Mouse (Mus musculus): ENCODE results near the gene Usp2. TPM values are rescaled to one million over a fixed set of nuclear protein-coding genes. Genes with fewer than 3 reads are reported as not detected.

Usp2 gene
- polyA plus RNA-seq, 1 experiment from 2014 or later = 14.6 TPM

- 76% methylated on average over 10 of the region's 10 CpGs for WGBS
- no peak for ATAC-seq (ENCODE audit: insufficient number of reproducible peaks, insufficient read depth, low FRiP score, low TSS enrichment, low read depth)
- Histone ChIP-seq H3K9me3 (no peaks in the 10 kb centered on the region), H3K9ac (no peak overlapping the region), H3K4me1 (peaks cover 22% of the 10 kb centered on the region), H3K27ac (0 out of 2 replicates have a peak overlapping the region, but pooled peaks have one; percentile 9), H3K4me3 (no peak overlapping the region), H3K27me3 (peaks cover 7% of the 10 kb centered on the region), H3K4me2 (no peak overlapping the region), H3K36me3 (no peaks in the 10 kb centered on the region)
Measured at GRCm38 (mm10) chr9:44078136-44078797, 11.4 kb downstream of the Usp2 start.

DNA sequence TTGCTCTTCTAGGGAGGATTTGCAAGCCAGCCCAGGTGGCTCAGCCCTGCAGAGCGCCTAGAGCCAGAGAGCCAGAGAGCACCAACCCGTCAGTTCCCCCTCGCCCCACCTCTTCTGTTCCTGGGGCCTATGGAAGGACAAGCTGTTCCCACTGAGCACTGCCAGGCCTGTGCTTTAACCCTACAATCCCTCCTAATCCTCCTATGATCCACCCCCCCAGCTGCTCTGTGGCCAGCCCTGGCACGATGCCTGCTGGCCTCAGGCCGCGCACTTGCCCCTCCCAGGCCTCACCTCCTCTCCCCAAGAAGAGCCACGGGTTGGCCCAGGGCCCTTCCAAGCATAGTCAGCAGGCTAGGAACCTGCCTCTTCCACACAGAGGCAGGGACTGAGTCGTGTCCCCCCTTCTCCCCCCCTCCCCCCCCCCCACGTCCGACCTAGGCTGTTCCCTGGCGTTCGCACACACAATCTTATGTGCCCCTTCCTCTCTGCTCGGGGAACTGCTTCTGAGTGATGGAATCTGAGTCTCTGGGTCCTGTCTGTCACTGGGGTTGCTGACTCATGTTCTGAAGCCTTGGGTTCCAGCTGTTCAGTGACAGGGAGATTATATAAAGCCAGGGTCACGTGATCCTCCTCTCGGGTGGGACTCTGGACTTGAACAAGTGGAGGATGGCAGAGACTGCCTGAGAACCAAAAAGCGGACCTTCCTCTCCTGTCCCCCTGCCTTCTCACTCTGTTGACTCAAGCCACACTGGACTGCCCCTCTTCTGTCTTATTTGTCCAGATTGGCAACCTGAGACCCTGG lies 12.3 kb downstream of the Usp2 start:
- Histone ChIP-seq H3K4me2 (no peak overlapping the region), H3K9ac (no peak overlapping the region)

DNA sequence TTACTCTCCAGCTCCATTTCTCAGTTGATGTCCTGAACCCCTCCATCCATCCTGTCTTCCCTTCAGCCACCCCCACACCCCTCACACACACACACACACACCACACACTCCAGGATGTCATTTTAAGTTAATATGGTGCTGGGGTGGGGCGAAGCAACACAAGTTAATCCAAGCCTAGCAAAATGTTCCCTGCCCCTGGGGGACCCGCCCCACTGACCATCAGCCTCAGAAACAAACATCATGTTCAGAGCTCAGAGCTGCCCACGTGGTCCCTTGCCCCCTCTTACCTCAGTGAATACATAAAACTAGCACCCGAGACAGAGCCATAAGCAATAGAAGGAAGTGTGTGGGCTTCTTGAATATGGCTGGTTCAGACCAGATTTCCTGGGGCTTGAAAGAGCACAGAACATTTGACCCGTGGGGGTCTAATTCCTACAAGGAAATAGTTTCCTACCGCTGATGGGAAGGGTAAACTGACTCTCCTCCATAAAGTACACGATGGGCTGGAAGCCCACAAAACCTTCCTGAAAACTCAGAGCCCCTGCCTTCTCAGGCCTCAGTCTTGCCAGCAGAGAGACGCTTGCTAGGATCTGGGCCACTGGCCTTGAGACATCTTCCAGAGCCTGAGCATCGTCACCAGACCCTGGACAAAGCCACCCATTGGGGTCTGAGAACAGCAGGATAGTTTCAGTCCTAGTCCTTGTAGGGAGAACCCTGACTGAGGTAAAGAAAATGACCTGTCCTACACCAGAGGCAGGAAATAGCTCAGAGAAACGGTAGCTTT lies 13.4 kb downstream of the Usp2 start:
- Histone ChIP-seq H3K4me3 (no peak overlapping the region), H3K4me1 (peaks cover 38% of the 10 kb centered on the region)

More for the DNA sequence above, 12.3 kb downstream of the Usp2 start:
- peak; percentile 63 for ATAC-seq (ENCODE audit: insufficient number of reproducible peaks, insufficient read depth, low FRiP score, low TSS enrichment, low read depth)
- H3K27me3 ChIP-seq = peaks cover 16% of the 10 kb centered on the region
- no peaks in the 10 kb centered on the region for H3K9me3 ChIP-seq
- peak overlapping the region; percentile 9; the same call in 1 of the 2 replicates for H3K27ac ChIP-seq
- no peaks in the 10 kb centered on the region for H3K36me3 ChIP-seq
- peaks cover 30% of the 10 kb centered on the region for H3K4me1 ChIP-seq
- no peak overlapping the region for H3K4me3 ChIP-seq
- 30% methylated on average over 16 of the region's 16 CpGs for WGBS

GRCm38 (mm10) chr9:44080953-44081352 lies 14.1 kb downstream of the Usp2 start:
- Histone ChIP-seq H3K36me3 (no peaks in the 10 kb centered on the region), H3K27ac (no peak overlapping the region), H3K27me3 (peaks cover 30% of the 10 kb centered on the region), H3K9me3 (no peaks in the 10 kb centered on the region), H3K9ac (no peak overlapping the region), H3K4me3 (no peak overlapping the region), H3K4me2 (no peak overlapping the region), H3K4me1 (peaks cover 44% of the 10 kb centered on the region)
- 78% methylated on average over 5 of the region's 5 CpGs for WGBS
- no peak for ATAC-seq (ENCODE audit: insufficient number of reproducible peaks, insufficient read depth, low FRiP score, low TSS enrichment, low read depth)

More for the DNA sequence above, 13.4 kb downstream of the Usp2 start:
- no peaks in the 10 kb centered on the region for H3K9me3 ChIP-seq
- no peak overlapping the region for H3K4me2 ChIP-seq
- peaks cover 22% of the 10 kb centered on the region for H3K27me3 ChIP-seq
- no peaks in the 10 kb centered on the region for H3K36me3 ChIP-seq
- WGBS = 70% methylated on average over 10 of the region's 10 CpGs
- H3K9ac ChIP-seq = no peak overlapping the region
- H3K27ac ChIP-seq = no peak overlapping the region
- ATAC-seq (ENCODE audit: insufficient number of reproducible peaks, insufficient read depth, low FRiP score, low TSS enrichment, low read depth) = no peak

GRCm38 (mm10) chr9:44081581-44081980 lies 14.8 kb downstream of the Usp2 start:
- Histone ChIP-seq H3K4me2 (no peak overlapping the region), H3K4me3 (no peak overlapping the region), H3K9me3 (no peaks in the 10 kb centered on the region), H3K4me1 (peaks cover 49% of the 10 kb centered on the region), H3K27ac (no peak overlapping the region), H3K36me3 (no peaks in the 10 kb centered on the region), H3K27me3 (peaks cover 36% of the 10 kb centered on the region), H3K9ac (no peak overlapping the region)
- no peak for ATAC-seq (ENCODE audit: insufficient number of reproducible peaks, insufficient read depth, low FRiP score, low TSS enrichment, low read depth)
- WGBS = 49% methylated on average over 5 of the region's 5 CpGs

DNA sequence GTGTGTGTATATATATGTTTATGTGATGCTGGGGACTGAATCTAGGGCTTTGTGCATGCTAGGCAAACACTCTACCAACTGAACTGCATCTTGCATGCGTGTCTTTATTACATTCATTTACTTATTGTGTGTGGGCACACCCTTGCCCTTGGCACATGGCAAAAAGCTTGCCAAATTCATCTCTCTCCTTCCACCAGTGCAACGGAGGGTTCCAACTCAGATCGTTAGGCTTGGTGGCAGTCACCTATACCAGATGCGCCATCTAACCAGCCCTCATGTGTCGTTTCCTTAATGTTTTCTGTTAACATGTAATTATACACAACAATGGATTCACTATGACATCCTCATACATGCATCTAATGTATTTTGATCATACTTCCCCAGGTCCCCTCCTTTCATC lies 15.4 kb downstream of the Usp2 start:
- H3K4me3 ChIP-seq = no peak overlapping the region
- no peak for ATAC-seq (ENCODE audit: insufficient number of reproducible peaks, insufficient read depth, low FRiP score, low TSS enrichment, low read depth)
- peaks cover 52% of the 10 kb centered on the region for H3K4me1 ChIP-seq
- H3K4me2 ChIP-seq = no peak overlapping the region
- no peak overlapping the region for H3K9ac ChIP-seq
- H3K27ac ChIP-seq = no peak overlapping the region
- H3K36me3 ChIP-seq = no peaks in the 10 kb centered on the region
- 88% methylated on average over 5 of the region's 5 CpGs for WGBS
- peaks cover 40% of the 10 kb centered on the region for H3K27me3 ChIP-seq
- H3K9me3 ChIP-seq = no peaks in the 10 kb centered on the region

- no peak for ATAC-seq (ENCODE audit: insufficient number of reproducible peaks, insufficient read depth, low FRiP score, low TSS enrichment, low read depth)
- Histone ChIP-seq H3K27ac (no peak overlapping the region), H3K4me3 (peak overlapping the region; percentile 64), H3K4me1 (peaks cover 58% of the 10 kb centered on the region), H3K36me3 (no peaks in the 10 kb centered on the region), H3K9me3 (no peaks in the 10 kb centered on the region), H3K27me3 (peaks cover 45% of the 10 kb centered on the region), H3K9ac (no peak overlapping the region), H3K4me2 (peak overlapping the region; percentile 98)
- 6% methylated on average over 23 of the region's 23 CpGs for WGBS
Measured at GRCm38 (mm10) chr9:44083392-44084121, 16.7 kb downstream of the Usp2 start.

- ATAC-seq (ENCODE audit: insufficient number of reproducible peaks, insufficient read depth, low FRiP score, low TSS enrichment, low read depth) = no peak
- Histone ChIP-seq H3K4me2 (peak overlapping the region; percentile 98), H3K9me3 (no peaks in the 10 kb centered on the region), H3K27ac (no peak overlapping the region), H3K4me3 (peak overlapping the region; percentile 64), H3K27me3 (peaks cover 52% of the 10 kb centered on the region), H3K9ac (peak overlapping the region; percentile 82), H3K4me1 (peaks cover 59% of the 10 kb centered on the region), H3K36me3 (no peaks in the 10 kb centered on the region)
- WGBS = 1% methylated on average over 14 of the region's 14 CpGs
Measured at GRCm38 (mm10) chr9:44084236-44084635, 17.4 kb downstream of the Usp2 start.

GRCm38 (mm10) chr9:44084659-44085229 lies 17.9 kb downstream of the Usp2 start:
- Histone ChIP-seq H3K4me3 (peak overlapping the region; percentile 64), H3K27me3 (peaks cover 56% of the 10 kb centered on the region), H3K9ac (peak overlapping the region; percentile 82), H3K27ac (no peak overlapping the region), H3K9me3 (no peaks in the 10 kb centered on the region), H3K4me1 (peaks cover 64% of the 10 kb centered on the region), H3K4me2 (peak overlapping the region; percentile 98), H3K36me3 (no peaks in the 10 kb centered on the region)
- ATAC-seq (ENCODE audit: insufficient number of reproducible peaks, insufficient read depth, low FRiP score, low TSS enrichment, low read depth) = no peak; the same call in 1 of the 2 replicates
- under 1% methylated on average over 62 of the region's 62 CpGs for WGBS

DNA sequence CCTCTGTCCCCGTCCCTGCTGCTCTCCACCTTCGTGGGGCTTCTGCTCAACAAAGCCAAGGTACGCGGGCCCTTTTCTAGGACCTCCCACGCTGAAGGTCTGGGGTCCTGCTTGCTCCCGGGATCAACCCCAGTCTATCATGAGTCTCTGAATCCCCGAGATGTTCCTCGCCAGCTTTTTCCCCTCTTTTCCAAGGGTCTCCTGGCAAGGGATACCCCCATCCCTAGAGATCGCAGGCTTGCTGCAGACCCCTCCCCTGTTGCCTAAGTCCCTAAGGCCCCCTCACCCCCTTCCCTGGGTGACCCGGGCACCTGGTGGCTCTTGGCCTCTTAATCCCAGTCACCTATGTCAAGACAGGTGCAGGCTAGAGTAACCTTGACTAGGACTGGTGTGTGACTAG lies 18.5 kb downstream of the Usp2 start:
- Histone ChIP-seq H3K4me2 (peak overlapping the region; percentile 98), H3K9me3 (no peaks in the 10 kb centered on the region), H3K36me3 (no peaks in the 10 kb centered on the region), H3K9ac (peak overlapping the region; percentile 82), H3K4me3 (peak overlapping the region; percentile 64), H3K27me3 (peaks cover 56% of the 10 kb centered on the region), H3K27ac (no peak overlapping the region), H3K4me1 (peaks cover 68% of the 10 kb centered on the region)
- WGBS = 2% methylated on average over 10 of the region's 10 CpGs
- ATAC-seq (ENCODE audit: insufficient number of reproducible peaks, insufficient read depth, low FRiP score, low TSS enrichment, low read depth) = no peak

All from embryonic facial prominence, embryonic 13.5 days (tissue).